Mouse (Mus musculus) heart, postnatal 25 days (tissue): ENCODE measurements around the gene Ccdc36. TPM values are rescaled to one million over a fixed set of nuclear protein-coding genes. Genes with fewer than 3 reads are reported as not detected.

ENCODE experiments used
- DNase-seq: peaks from one replicate; pipeline ENCODE4 v3.0.0; 2022; ENCODE audit warnings: low spot score
- intact Hi-C: fragments of 180-260 bp; cut with DNase I; formaldehyde crosslinking; loops from one replicate; pipeline ENCODE4 v1.15.1; 2025
- total RNA-seq, 2 experiments: library from RNA; stranded (reverse); gene quantifications; 2 replicates each; pipeline ENCODE4 v1.2.3; 2021

The Ccdc36 gene
- not detected for total RNA-seq

- intact Hi-C loops, result no loop called here
- DNase-seq, result no peak
These were observed at the start of gene Ccdc36 for GRCm38 (mm10) chr9:108428384-108428783. Ccdc36 (minus strand) TSS chr9:108428484.

DNA sequence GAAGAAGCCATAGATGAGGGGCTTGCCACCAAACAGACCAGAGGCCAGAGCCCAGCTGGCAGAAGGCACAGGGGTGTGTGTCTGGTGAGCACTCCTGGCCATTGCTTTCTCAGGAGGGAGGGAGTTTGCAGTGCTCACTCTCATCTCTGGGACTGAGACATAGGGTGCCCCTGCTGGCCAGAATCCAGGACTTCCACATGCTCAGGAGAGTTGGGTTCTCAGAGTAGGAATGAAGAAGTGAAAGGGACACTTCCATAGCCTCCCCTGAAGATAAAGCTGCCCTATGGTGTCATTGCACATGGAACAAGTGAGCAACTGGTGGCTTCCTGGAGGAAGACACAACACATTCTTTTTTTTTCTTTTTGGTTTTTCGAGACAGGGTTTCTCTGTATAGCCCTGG, 46.2 kb upstream of the Ccdc36 start:
- DNase-seq, result no peak
- intact Hi-C loops, result no loop called here

GRCm38 (mm10) chr9:108469845-108470244, 41.6 kb upstream of the Ccdc36 start:
- no peak for DNase-seq
- intact Hi-C loops, result no loop called here

- DNase-seq, result no peak
- intact Hi-C loops, result no loop called here
These were observed 41.1 kb upstream of the Ccdc36 start for GRCm38 (mm10) chr9:108469430-108469829.

DNA sequence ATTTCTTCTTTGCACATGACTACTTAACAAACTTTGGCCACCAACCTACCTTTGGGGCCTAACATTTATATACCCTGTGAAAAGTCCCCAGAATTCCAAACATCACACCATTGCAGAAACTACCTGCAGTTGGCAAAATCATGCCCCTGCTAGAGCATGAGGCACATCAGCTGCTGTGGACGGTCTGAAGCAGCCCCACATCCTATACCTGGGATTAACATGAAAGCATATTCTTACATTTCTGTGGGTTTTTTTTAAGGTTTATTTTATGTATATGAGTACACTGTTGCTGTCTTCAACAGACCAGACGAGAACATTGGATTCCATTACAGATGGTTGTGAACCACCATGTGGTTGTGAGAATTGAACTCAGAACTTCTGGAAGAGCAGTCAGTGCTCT, 37.9 kb upstream of the Ccdc36 start:
- intact Hi-C loops, result no loop called here
- DNase-seq, result no peak

DNA sequence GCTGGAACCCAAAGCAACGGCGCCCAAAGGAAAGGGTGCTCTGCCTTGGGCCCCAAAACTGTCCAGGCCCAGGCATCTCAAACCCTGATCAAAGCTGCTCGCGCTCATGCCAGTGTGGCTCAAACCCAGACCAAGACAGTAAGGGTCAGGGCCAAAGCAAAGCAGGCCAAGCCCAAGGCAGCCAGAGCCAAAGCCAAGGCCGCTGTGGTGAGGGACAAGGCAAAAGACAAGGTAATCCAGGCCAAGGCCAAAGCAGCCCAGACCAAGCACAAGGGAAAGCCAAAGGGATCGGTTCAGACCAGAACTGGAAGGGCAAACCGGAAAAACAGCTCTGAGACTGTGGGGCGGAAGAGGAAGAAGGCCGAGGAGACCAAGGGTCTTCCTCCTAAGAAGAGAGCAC, 35.4 kb upstream of the Ccdc36 start:
- intact Hi-C loops, result no loop called here
- DNase-seq, result no peak

GRCm38 (mm10) chr9:108462192-108462591, 33.9 kb upstream of the Ccdc36 start:
- intact Hi-C loops, result no loop called here
- no peak for DNase-seq

DNA sequence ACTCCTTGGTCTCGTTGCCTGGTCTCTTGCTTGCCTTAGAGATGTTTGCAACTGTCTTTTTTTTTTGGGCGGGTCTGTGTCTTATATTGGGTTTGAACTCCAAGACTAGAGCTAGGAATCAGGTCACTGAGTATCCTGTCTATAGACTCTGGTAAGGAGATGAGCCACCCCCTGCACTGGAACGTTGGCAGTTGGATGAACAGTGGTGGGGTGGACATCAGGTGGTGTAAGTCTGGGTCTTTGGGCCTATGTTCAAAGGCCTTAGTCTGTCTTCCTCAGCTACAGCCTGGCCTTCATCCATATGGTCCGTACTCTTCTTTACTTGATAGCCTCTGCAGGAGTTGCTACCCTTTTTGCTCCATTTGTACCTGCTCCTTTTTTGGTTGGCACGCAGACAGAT, 33.4 kb upstream of the Ccdc36 start:
- intact Hi-C loops, result loop anchor here (1.0 kb wide), 1 partner anchor 17 kb away; no protein-coding TSS in a partner anchor
- DNase-seq, result no peak

GRCm38 (mm10) chr9:108461181-108461631, 32.9 kb upstream of the Ccdc36 start, which contains the start of gene Klhdc8b:
Klhdc8b (minus strand) TSS chr9:108461581.
- no peak for DNase-seq
- intact Hi-C loops, result loop anchor here (1.0 kb wide), 1 partner anchor 17 kb away; no protein-coding TSS in a partner anchor

DNA sequence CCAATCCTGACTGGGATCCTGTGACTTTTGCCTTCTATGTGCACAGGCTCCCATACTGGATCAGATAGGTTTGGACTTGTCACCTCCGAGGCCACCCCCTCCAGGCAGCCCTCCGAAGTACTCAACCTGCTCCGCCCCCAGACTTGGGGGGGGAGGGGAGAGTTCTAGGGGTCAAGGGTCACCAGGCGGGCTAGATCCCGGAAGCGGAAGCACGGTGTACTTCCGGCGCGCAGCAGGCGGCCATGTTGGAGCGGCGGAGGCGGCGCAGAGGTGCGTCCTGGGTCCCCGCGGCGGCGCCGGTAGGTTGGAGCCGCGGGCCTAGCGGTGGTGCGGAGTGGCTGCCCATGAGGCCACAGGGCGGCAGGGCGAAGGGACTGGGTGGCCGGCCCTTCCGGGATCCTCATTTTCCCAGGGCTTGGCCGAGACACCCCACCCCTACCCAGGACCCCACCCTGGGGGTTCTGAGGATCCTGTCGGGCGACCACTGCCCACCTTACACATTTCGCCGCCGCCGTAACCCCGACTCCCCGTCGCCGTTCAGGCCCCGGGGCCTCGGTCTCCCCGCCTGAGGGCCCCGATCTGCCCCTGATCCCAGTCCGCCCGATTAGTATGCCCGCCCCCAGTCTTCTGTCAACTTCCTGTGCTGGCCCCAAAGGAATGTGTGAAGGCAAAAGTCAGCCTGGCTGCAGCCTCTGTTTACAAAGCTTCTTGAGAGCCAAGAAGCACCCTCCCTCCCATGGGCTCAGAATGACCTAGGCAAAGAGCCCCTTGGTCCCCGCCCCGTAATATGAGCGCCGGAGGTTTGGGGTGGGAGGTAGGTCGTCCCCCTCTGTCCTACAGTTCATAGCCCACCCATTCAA, 32.3 kb upstream of the Ccdc36 start, which contains the start of gene Ccdc71:
Gene Ccdc71, plus strand, starts transcription at position 209 of the 860 bp plus-strand sequence.
- peak; percentile 75 for DNase-seq
- intact Hi-C loops, result loop anchor here (1.0 kb wide), 1 partner anchor 18 kb away; no protein-coding TSS in a partner anchor

DNA sequence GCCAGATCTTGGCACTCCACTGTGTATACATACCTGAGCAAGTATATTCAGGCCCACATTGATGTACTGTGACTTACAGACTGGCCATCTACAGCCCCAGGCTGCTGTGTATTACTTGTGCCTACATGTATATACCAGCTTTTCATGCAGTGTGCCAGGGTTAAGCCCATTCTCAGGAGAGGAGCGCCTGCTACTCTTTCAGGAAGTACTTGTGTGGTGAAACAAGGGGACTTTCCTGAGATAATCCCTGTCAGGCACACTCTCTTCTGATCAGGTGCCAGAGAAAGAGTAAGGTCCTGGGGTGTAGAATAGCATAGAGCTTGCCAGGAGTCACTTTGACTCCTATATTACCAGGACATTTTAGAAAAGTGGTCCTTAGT, 31.6 kb upstream of the Ccdc36 start:
- no peak for DNase-seq
- intact Hi-C loops, result no loop called here

GRCm38 (mm10) chr9:108456953-108457352, 28.7 kb upstream of the Ccdc36 start:
- DNase-seq, result no peak
- intact Hi-C loops, result no loop called here

DNA sequence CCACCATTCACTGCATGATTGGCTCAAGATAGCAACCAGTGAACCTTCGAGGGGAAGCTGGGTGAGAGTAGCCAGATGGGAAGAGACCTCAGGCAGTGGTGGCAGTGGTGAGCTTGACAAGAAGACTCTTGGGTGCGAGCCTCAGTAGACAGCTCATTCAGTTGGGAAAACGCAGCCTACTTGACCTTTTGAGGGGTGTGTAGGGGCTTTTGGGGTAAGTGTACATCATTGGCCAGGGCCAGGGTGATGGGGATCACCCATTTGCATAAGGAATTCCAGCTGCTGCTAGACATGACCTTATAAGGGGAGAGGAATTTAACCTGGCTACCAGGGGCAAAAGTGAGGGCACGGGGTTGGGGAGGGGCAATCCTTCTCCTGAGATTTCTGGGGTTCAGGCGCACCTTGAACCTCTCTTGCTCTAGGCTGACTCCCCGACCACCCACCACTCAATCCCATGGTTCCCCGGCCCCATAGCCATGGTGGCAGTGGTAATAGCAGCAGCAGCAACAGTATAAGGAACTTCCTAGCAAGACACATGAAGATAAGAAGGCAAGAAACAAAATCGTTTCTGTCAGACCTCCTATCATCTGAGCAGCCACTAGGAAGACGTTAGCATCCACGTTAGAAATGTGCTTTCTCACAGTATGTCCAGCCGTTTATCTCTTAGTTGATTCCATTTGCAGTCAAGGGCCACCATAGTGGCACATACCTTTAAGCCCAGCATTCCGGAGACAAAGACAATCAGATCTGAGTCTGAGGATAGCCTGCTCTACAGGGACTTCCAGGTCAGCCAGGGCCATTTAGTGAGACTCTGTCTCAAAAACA, 27.7 kb upstream of the Ccdc36 start:
- intact Hi-C loops, result no loop called here

GRCm38 (mm10) chr9:108454429-108454828, 26.1 kb upstream of the Ccdc36 start:
- intact Hi-C loops, result loop anchor here (5.0 kb wide), 1 partner anchor 57 kb away; no protein-coding TSS in a partner anchor
- DNase-seq, result no peak

More for the DNA sequence above, 27.7 kb upstream of the Ccdc36 start:
- DNase-seq, result no peak

- no peak for DNase-seq
- intact Hi-C loops, result loop anchor here (5.0 kb wide), 1 partner anchor 56 kb away; no protein-coding TSS in a partner anchor
These were observed 25.2 kb upstream of the Ccdc36 start for GRCm38 (mm10) chr9:108453458-108453857.

- intact Hi-C loops, result loop anchor here (5.0 kb wide), 1 partner anchor 56 kb away; no protein-coding TSS in a partner anchor
These were observed 24.6 kb upstream of the Ccdc36 start for GRCm38 (mm10) chr9:108452911-108453310.

DNA sequence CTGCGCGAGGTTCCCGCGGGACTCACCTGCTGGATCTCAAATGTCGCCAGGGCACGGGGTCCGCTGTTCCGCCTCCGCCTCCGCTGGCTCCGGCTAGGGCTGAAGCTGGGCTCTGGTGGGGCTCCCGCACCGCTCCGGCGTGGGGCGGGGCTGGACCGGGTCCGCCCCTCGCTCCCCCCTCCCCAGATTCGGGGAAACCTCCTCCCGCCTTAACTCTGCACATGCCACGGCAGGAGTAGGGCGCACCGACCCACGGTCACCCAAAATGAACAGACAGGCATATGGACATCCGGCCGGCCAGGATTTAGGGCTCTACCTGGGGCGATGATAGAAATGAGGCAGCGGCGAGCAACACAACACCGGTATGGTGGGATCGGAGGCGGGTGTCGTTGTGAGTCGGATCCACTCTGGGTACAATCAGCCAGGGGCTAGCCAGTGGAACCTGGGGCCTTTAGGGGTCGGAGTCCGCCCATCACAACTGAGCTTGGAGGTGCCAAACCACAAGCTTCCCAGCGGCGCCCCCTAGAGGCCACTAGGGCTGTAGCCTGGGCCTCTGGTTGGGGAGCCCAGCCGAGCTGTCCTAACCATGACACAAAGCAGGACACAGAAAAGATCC, 24.1 kb upstream of the Ccdc36 start:
- peak; percentile 68 for DNase-seq
- intact Hi-C loops, result loop anchor here (5.0 kb wide), 1 partner anchor 55 kb away; no protein-coding TSS in a partner anchor

More at GRCm38 (mm10) chr9:108452911-108453310, 24.6 kb upstream of the Ccdc36 start:
- DNase-seq, result no peak

- DNase-seq, result no peak
- intact Hi-C loops, result loop anchor here (5.0 kb wide), 1 partner anchor 54 kb away; no protein-coding TSS in a partner anchor
These were observed 23.4 kb upstream of the Ccdc36 start for GRCm38 (mm10) chr9:108451519-108452160.

GRCm38 (mm10) chr9:108451170-108451493, 22.8 kb upstream of the Ccdc36 start:
- intact Hi-C loops, result loop anchor here (5.0 kb wide), 1 partner anchor 54 kb away; no protein-coding TSS in a partner anchor
- no peak for DNase-seq
